Mouse (Mus musculus) liver, adult 2 months (tissue): ENCODE results near the gene Bmpr1b.

ENCODE experiments used
- CTCF ChIP-seq: fragments of 200-500 bp; IDR thresholded peaks from 2 replicates; pipeline ENCODE4 v1.5.1; 2011; ENCODE audit warnings: low read depth, low read length, control low read depth
- POLR2A ChIP-seq: fragments of 200-500 bp; IDR thresholded peaks from 2 replicates; pipeline ENCODE4 v1.6.1; 2011; ENCODE audit warnings: low read length, control low read depth; ENCODE audit not compliant: insufficient read depth; ENCODE audit errors: extremely low read depth

- TF ChIP-seq CTCF = no peak
- TF ChIP-seq POLR2A = no peak
Observed at GRCm38 (mm10) chr3:142168251-142168862, 868 bp downstream of the Bmpr1b start.
